Mouse (Mus musculus) ES-Bruce4 (cell line): ENCODE measurements around the gene Gm45717. TPM values are rescaled to one million over a fixed set of nuclear protein-coding genes. Genes with fewer than 3 reads are reported as not detected.

ENCODE experiments used
- H3K27ac ChIP-seq: 2 replicates; pipeline ENCODE4 v1.5.1; 2012; ENCODE audit warnings: low read length, inconsistent platforms; ENCODE audit not compliant: insufficient read depth
- H3K27me3 ChIP-seq: 2 replicates; pipeline ENCODE4 v1.6.1; 2012; ENCODE audit warnings: mild to moderate bottlenecking, low read length, inconsistent platforms; ENCODE audit not compliant: control insufficient read depth, poor library complexity, insufficient read depth, severe bottlenecking
- H3K36me3 ChIP-seq: 2 replicates; pipeline ENCODE4 v1.6.1; 2012; ENCODE audit warnings: inconsistent platforms, mild to moderate bottlenecking, low read length, moderate library complexity; ENCODE audit not compliant: control insufficient read depth, poor library complexity, insufficient read depth, severe bottlenecking
- H3K4me1 ChIP-seq: one replicate; pipeline ENCODE4 v1.8.1; 2011; ENCODE audit warnings: low read length; ENCODE audit not compliant: control insufficient read depth, insufficient read depth
- H3K4me3 ChIP-seq: 2 replicates; pipeline ENCODE4 v1.5.1; 2011; ENCODE audit warnings: low read depth, mild to moderate bottlenecking, low read length
- H3K9ac ChIP-seq: 2 replicates; pipeline ENCODE4 v1.6.1; 2012; ENCODE audit warnings: low read depth, mild to moderate bottlenecking, inconsistent platforms; ENCODE audit not compliant: poor library complexity, severe bottlenecking
- H3K9me3 ChIP-seq: replicated peaks from 2 replicates; pipeline ENCODE4 v1.6.1; 2012; ENCODE audit warnings: mild to moderate bottlenecking, low read length, inconsistent platforms; ENCODE audit not compliant: control insufficient read depth, poor library complexity, insufficient read depth, severe bottlenecking
- CTCF ChIP-seq: IDR thresholded peaks from one replicate; pipeline ENCODE4 v1.8.1; 2011; ENCODE audit warnings: low read depth, low read length
- EP300 ChIP-seq: IDR thresholded peaks from 2 replicates; pipeline ENCODE4 v1.6.1; 2011; ENCODE audit warnings: low read depth, low read length; ENCODE audit not compliant: insufficient read depth
- POLR2A ChIP-seq: IDR thresholded peaks from one replicate; pipeline ENCODE4 v1.8.1; 2011; ENCODE audit warnings: low read length; ENCODE audit not compliant: insufficient read depth
- polyA plus RNA-seq: library from polyadenylated mRNA; stranded (reverse); fragments of >200 nt; gene quantifications from 2 replicates; pipeline ENCODE4 v1.2.4, GENCODE M21; 2011; ENCODE audit warnings: low read depth; ENCODE audit not compliant: missing spikeins, insufficient read depth, insufficient read length

The Gm45717 gene
- polyA plus RNA-seq, 1 experiment, result 3.1 TPM

DNA sequence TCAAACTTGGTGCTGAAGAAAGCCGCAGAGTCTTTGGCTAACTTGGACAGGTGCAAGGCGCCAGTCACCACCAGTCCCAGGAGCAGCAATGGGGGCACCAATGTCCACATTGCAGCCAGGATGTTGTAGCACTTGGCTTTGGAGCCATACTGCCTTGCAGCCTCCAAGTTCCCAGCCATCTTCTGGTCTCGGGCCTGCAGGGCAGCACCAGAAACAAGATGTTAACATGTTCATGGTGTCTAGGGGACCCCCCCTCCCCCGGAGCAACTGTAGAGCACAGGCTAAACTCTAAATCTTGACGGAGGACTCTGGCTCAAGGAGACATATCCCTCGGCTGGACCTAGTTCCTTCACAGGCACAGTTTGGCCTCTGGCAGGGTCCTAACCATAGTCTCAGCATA is 6.5 kb downstream of the Gm45717 start:
- no peak overlapping the region for H3K27ac ChIP-seq
- TF ChIP-seq CTCF (no peak), POLR2A (no peak), EP300 (no peak)
- no peaks in the 10 kb centered on the region for H3K27me3 ChIP-seq
- H3K4me3 ChIP-seq, result no peak overlapping the region
- no peaks in the 10 kb centered on the region for H3K9me3 ChIP-seq
- H3K9ac ChIP-seq, result no peak overlapping the region
- H3K36me3 ChIP-seq, result peaks cover 29% of the 10 kb centered on the region
- peaks cover 5% of the 10 kb centered on the region for H3K4me1 ChIP-seq

- Histone ChIP-seq H3K27me3 (no peaks in the 10 kb centered on the region), H3K4me3 (no peak overlapping the region), H3K27ac (no peak overlapping the region), H3K9ac (no peak overlapping the region), H3K36me3 (peaks cover 24% of the 10 kb centered on the region), H3K9me3 (no peaks in the 10 kb centered on the region), H3K4me1 (peaks cover 5% of the 10 kb centered on the region)
- TF ChIP-seq CTCF, result no peak
- no peak for TF ChIP-seq EP300
- no peak for TF ChIP-seq POLR2A
Measured at GRCm38 (mm10) chr7:140948161-140948560, 7.6 kb downstream of the Gm45717 start.

GRCm38 (mm10) chr7:140946980-140947379 is 8.8 kb downstream of the Gm45717 start:
- no peaks in the 10 kb centered on the region for H3K9me3 ChIP-seq
- no peaks in the 10 kb centered on the region for H3K27me3 ChIP-seq
- H3K4me3 ChIP-seq, result no peak overlapping the region
- H3K36me3 ChIP-seq, result peaks cover 18% of the 10 kb centered on the region
- H3K27ac ChIP-seq, result no peak overlapping the region
- H3K9ac ChIP-seq, result no peak overlapping the region
- H3K4me1 ChIP-seq, result no peaks in the 10 kb centered on the region
- TF ChIP-seq POLR2A (no peak), EP300 (no peak), CTCF (no peak)

- H3K4me3 ChIP-seq, result no peak overlapping the region
- H3K9me3 ChIP-seq, result no peaks in the 10 kb centered on the region
- no peak for TF ChIP-seq POLR2A
- no peak for TF ChIP-seq EP300
- TF ChIP-seq CTCF, result no peak
- no peaks in the 10 kb centered on the region for H3K27me3 ChIP-seq
- no peak overlapping the region for H3K9ac ChIP-seq
- no peak overlapping the region for H3K27ac ChIP-seq
- H3K4me1 ChIP-seq, result no peaks in the 10 kb centered on the region
- H3K36me3 ChIP-seq, result peaks cover 18% of the 10 kb centered on the region
Measured at GRCm38 (mm10) chr7:140946311-140946710, 9.4 kb downstream of the Gm45717 start.

- peaks cover 18% of the 10 kb centered on the region for H3K36me3 ChIP-seq
- no peak overlapping the region for H3K9ac ChIP-seq
- TF ChIP-seq POLR2A (no peak), EP300 (no peak), CTCF (no peak)
- H3K9me3 ChIP-seq, result no peaks in the 10 kb centered on the region
- no peak overlapping the region for H3K4me3 ChIP-seq
- no peaks in the 10 kb centered on the region for H3K27me3 ChIP-seq
- H3K27ac ChIP-seq, result no peak overlapping the region
- no peaks in the 10 kb centered on the region for H3K4me1 ChIP-seq
Measured at GRCm38 (mm10) chr7:140945247-140945646, 10.5 kb downstream of the Gm45717 start.

DNA sequence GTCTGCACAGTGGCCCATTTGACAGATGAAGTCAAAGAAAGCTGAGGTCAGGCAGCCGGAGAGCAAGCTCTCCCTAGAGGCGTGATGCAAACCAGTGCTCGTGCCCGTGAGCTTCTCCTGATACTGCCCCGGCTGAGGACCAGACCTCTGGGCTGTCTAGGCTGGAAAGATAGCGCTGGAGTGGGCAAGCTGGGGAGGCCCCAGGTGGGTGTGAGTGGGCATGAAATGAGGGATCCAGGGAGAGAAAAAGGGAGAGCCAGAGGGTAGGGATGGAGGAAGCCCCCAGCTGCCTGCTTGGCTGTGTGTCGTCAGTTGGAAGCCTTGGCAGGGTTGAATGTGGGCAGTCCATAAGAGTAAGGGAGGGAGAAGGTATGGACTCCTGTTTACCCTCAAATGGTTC is 11.5 kb downstream of the Gm45717 start:
- Histone ChIP-seq H3K4me1 (peaks cover 2% of the 10 kb centered on the region), H3K9ac (no peak overlapping the region), H3K27me3 (no peaks in the 10 kb centered on the region), H3K27ac (no peak overlapping the region), H3K9me3 (no peaks in the 10 kb centered on the region), H3K36me3 (peaks cover 10% of the 10 kb centered on the region), H3K4me3 (no peak overlapping the region)
- no peak for TF ChIP-seq EP300
- TF ChIP-seq CTCF, result no peak
- TF ChIP-seq POLR2A, result no peak
